Mouse (Mus musculus) embryonic fibroblast, embryonic 13.5 days (primary cell): ENCODE results near the gene Kalrn. TPM values are rescaled to one million over a fixed set of nuclear protein-coding genes. Genes with fewer than 3 reads are reported as not detected.

ENCODE experiments used
- H3K27ac ChIP-seq: 2 replicates; pipeline ENCODE4 v1.5.1; 2012; ENCODE audit warnings: low read length, control low read depth, inconsistent platforms; ENCODE audit not compliant: insufficient read depth
- H3K4me1 ChIP-seq: 2 replicates; pipeline ENCODE4 v1.6.1; 2011; ENCODE audit warnings: low read length; ENCODE audit not compliant: control insufficient read depth, insufficient read depth
- H3K4me3 ChIP-seq: 2 replicates; pipeline ENCODE4 v1.5.1; 2011; ENCODE audit warnings: mild to moderate bottlenecking, control low read depth, low read length; ENCODE audit not compliant: insufficient read depth
- CTCF ChIP-seq: IDR thresholded peaks from 2 replicates; pipeline ENCODE4 v1.5.1; 2011; ENCODE audit warnings: mild to moderate bottlenecking, control low read depth, low read length, moderate library complexity, borderline replicate concordance; ENCODE audit not compliant: insufficient read depth
- POLR2A ChIP-seq: IDR thresholded peaks from 2 replicates; pipeline ENCODE4 v1.6.1; 2011; ENCODE audit warnings: low read depth, mild to moderate bottlenecking, control low read depth, low read length, moderate library complexity
- polyA plus RNA-seq: library from polyadenylated mRNA; stranded (reverse); fragments of >200 nt; gene quantifications from 2 replicates; pipeline ENCODE4 v1.2.4, GENCODE M21; 2011; ENCODE audit warnings: low read depth; ENCODE audit not compliant: missing spikeins, insufficient read length

Gene Kalrn
- polyA plus RNA-seq, 1 experiment, result 25.5 TPM

- Histone ChIP-seq H3K4me3 (no peak overlapping the region), H3K4me1 (peaks cover 3% of the 10 kb centered on the region; the same call in 1 of the 2 replicates), H3K27ac (no peak overlapping the region)
- TF ChIP-seq POLR2A, result no peak
These were observed 18.6 kb upstream of the Kalrn start for GRCm38 (mm10) chr16:34591934-34592333.

DNA sequence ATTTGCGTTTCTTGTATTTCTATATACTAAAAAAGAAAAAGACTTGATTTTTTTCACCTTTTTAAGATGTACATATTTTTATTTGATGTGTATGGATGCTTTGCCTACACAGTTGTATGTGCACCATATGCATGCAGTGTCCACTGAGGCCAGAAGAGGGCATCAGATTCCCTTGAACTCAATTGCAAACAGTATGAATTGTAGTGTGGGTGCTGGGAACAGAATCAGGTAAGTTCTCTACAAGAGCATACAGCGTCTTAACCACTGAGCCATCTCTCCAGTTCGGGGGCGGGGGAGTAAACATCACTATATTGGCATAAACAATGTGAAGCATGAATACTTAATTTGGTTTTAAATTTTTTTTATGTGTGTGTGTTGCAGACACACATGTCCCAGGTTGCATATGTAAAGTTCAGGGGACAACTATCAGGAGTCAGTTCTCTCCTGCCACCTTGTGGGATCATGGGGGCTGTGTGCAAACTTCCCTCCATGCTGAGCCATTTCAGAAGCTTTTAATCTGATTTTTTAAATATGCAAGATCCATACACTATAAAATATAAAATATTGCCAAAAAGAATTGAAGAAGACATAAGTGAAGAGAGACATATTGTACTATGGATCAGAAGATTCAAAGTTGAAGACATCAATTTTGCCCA, 6.5 kb upstream of the Kalrn start:
- Histone ChIP-seq H3K4me3 (no peak overlapping the region), H3K4me1 (no peaks in the 10 kb centered on the region), H3K27ac (no peak overlapping the region)
- TF ChIP-seq POLR2A, result no peak

DNA sequence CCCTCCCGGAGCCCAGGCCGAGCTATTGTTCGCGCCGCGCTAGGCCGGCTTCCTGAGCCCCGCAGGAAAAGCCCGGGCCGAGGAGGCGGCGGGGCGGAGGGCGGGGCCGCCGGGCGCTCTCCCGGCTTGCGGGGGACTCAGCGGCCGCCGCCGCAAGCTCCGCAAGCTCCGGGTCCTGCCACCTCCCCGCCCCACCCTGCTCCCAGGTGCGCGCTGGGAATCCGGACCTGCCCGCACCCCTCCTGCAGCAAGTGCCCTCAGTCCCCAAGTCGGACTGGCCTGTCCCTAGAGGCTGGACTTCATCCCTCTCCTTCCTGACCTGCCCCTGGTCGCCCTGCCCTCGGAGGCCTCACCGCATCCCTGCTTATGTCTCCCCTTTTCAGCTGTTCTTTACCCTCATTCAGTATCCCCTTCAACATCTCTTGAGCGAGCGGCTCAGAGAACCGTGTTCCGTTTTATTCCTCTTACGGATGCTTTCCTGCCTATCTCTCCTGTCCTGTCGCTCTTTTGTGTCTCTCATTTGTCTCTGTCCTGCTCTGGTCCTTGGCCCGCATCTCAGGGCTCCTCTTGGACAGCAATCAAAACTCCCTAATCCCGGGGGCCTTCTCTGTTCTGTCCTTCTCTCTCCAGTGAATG, 642 bp upstream of the Kalrn start:
- Histone ChIP-seq H3K4me3 (peak overlapping the region; percentile 41), H3K27ac (peak overlapping the region; percentile 31; the same call in 1 of the 2 replicates), H3K4me1 (no peaks in the 10 kb centered on the region)
- TF ChIP-seq CTCF (no peak), POLR2A (no peak; the same call in 1 of the 2 replicates)

GRCm38 (mm10) chr16:34572406-34573150, 754 bp downstream of the Kalrn start:
- Histone ChIP-seq H3K4me1 (no peaks in the 10 kb centered on the region), H3K4me3 (peak overlapping the region; percentile 73), H3K27ac (no peak overlapping the region)
- TF ChIP-seq POLR2A (no peak), CTCF (no peak)

- Histone ChIP-seq H3K4me3 (peak overlapping the region; percentile 73), H3K4me1 (no peaks in the 10 kb centered on the region), H3K27ac (no peak overlapping the region)
- no peak for TF ChIP-seq POLR2A
- no peak for TF ChIP-seq CTCF
These were observed 1.4 kb downstream of the Kalrn start for GRCm38 (mm10) chr16:34571931-34572405.

GRCm38 (mm10) chr16:34569897-34570296, 3.4 kb downstream of the Kalrn start:
- Histone ChIP-seq H3K27ac (no peak overlapping the region), H3K4me1 (no peaks in the 10 kb centered on the region), H3K4me3 (no peak overlapping the region)
- no peak for TF ChIP-seq CTCF
- TF ChIP-seq POLR2A, result no peak

DNA sequence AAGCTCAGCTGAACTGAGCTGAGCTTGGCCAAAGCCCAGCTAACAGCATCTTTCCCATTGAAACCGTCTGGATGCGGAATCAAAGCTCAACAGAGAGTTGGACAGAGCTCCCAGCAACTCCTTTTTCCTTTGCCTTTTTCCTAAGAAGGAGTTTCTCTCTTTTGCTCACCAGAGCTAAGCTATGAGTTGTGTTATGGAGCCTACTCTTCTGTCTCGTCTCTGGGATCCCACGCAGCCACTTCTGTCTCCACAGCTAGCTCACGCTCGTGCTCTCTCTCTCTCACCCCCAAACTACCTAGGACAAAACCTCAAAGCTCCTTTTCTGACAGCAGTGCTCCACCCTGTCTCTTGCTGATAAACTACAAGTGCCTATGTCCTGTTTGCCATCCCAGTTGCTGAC, 4.5 kb downstream of the Kalrn start:
- Histone ChIP-seq H3K4me3 (no peak overlapping the region), H3K4me1 (no peaks in the 10 kb centered on the region), H3K27ac (no peak overlapping the region)
- TF ChIP-seq CTCF, result no peak

DNA sequence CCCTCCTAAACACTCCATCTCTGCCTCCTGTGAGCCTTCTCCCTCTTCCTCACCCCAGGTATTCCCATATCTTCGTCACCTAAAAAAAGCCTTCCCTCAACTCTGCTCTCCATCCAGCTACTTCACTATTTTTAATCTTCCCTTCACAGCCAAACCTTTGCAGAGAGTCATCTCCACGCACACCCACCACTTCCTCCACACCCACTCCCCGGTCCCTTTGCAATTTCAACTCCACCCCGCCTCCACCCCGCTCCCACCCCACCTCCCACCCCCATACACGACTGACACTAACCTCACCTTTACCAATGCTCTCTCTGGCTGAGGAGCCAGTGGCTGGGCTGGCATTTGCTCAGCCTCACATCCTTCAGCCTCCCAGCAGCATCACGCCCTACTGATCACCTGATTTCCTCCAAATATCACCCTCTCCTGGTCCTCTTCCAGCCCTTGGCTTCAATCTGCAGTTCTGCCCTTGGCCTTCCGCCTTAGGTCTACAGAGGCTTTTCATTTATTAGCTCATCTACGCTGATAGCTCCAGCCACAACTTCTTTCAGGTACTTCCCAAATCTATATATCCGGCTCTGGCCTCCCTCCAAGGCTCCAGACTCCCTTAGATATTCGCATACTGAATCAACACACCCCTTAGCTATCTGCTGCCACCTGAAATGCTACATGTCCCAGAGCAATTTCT, 9.6 kb downstream of the Kalrn start:
- H3K27ac ChIP-seq, result no peak overlapping the region
- H3K4me1 ChIP-seq, result peaks cover 24% of the 10 kb centered on the region
- H3K4me3 ChIP-seq, result no peak overlapping the region
- TF ChIP-seq POLR2A, result no peak
- no peak for TF ChIP-seq CTCF

DNA sequence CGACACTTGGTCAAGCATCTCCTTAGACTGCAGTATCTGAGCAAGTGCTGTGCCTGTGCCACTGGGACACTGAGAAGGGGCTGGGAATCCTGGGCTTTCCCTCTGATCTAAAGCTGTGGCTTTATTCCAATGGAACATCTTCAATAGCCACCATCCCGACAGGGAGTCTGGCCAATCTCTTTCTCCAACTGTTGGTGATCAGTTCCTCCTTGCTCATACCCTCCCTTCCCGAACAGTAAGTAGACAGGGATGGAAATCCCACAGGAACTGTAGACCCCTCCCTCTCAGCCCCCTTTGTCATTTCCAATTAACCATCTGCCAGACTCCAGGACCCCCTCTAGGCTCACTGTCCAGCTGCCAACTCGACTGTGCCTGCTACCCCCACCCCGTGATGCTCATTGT, 11.6 kb downstream of the Kalrn start:
- H3K4me1 ChIP-seq, result peaks cover 26% of the 10 kb centered on the region
- TF ChIP-seq POLR2A (no peak), CTCF (no peak)
- H3K4me3 ChIP-seq, result no peak overlapping the region
- H3K27ac ChIP-seq, result no peak overlapping the region

DNA sequence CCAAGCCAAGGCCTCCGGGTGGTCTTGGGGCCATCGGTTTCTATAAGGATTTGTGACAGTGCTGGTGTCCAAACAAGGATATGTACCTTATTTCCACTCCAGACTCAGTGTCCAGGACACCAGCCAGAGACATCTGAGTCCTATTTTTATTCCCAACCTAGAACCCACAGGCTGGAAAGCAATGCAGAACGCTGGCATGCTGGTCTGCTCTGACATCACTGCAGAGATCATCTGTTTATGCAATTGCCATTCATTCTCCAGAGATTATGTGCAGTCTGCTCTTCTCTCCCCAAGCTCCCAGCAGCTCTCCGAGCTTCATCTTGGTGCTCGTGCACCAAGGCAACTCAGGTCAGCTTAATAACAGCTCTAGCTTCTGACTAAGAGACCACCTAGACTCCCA, 12.5 kb downstream of the Kalrn start:
- TF ChIP-seq CTCF (no peak), POLR2A (no peak)
- H3K27ac ChIP-seq, result no peak overlapping the region
- no peak overlapping the region for H3K4me3 ChIP-seq
- H3K4me1 ChIP-seq, result peaks cover 29% of the 10 kb centered on the region
